28 mouse cellular contexts compared by ENCODE assay signal in the genomic region with DNA sequence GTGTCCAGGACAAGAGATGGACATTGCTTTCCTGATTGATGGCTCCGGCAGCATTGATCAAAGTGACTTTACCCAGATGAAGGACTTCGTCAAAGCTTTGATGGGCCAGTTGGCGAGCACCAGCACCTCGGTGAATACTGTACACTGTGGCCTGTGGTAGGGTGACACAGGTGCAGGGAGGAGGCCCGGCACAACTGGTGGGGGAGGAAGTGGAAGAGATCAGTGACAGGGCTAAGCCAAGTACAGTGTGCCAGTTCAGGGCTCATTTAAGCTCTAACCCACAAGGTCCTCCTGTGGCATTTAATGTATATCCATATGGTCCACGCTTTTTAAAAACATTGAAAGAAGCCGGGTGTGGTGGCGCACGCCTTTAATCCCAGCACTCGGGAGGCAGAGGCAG. TPM values are rescaled to one million over a fixed set of nuclear protein-coding genes. Genes with fewer than 3 reads are reported as not detected.
DNase-seq lines count a peak whose midpoint lies in the region; ATAC-seq and TF ChIP-seq lines count a peak whose summit lies in the region.
"Had no signal": no experiment of that assay in that cellular context is flagged by ENCODE, and none has a peak within 500 bp of the region (broad histone marks: within the 10 kb centered on the region; RNA-seq: fewer than 3 reads in every experiment).

No protein-coding gene starts in this region.

- H3K27ac ChIP-seq in thymus, adult 2 months (ENCODE audit: control insufficient read depth, insufficient read depth, low read length) = peak overlapping the region; percentile 61; the same call in 1 of the 2 replicates
- H3K27ac ChIP-seq: embryonic facial prominence, embryonic 15.5 days; forebrain, embryonic 15.5 days; heart, adult 2 months; hindbrain, embryonic 15.5 days; left cerebral cortex, adult 2 months; liver, embryonic 13.5 days; midbrain, embryonic 15.5 days; neural tube, embryonic 15.5 days had no signal

- ATAC-seq in CD4-positive, CD25-positive, alpha-beta regulatory T cell, adult 4 months = no peak
- ATAC-seq: forebrain, embryonic 15.5 days; midbrain, embryonic 15.5 days had no signal

- intact Hi-C loops in gastrocnemius, postnatal 14 days (cut with DNase I; ENCODE audit: low total_unique reads) = no loop called here

- no peak for TF ChIP-seq POLR2A in thymus, adult 2 months (IDR thresholded peaks at IDR 0.05; ENCODE audit: control insufficient read depth, extremely low read depth, insufficient read depth, low read length, poor library complexity)

- H3K4me1 ChIP-seq in thymus, adult 2 months (replicated peaks; ENCODE audit: control insufficient read depth, insufficient read depth, low read length) = peaks cover 60% of the 10 kb centered on the region
- H3K4me1 ChIP-seq: embryonic facial prominence, embryonic 15.5 days; forebrain, embryonic 15.5 days; hindbrain, embryonic 15.5 days; liver, embryonic 13.5 days; midbrain, embryonic 15.5 days; neural tube, embryonic 15.5 days had no signal

- no peak overlapping the region for H3K4me3 ChIP-seq in thymus, adult 2 months (ENCODE audit: control insufficient read depth, insufficient read depth, low read length)
- H3K4me3 ChIP-seq: embryonic facial prominence, embryonic 15.5 days; forebrain, embryonic 15.5 days; heart, adult 2 months; hindbrain, embryonic 15.5 days; left cerebral cortex, adult 2 months; liver, embryonic 13.5 days; midbrain, embryonic 15.5 days; myocyte; neural tube, embryonic 15.5 days had no signal

- peak; percentile 10 for DNase-seq in CD4-positive, CD25-positive, alpha-beta regulatory T cell, adult 2 months (ENCODE audit: low read depth, low spot score)
- peak; percentile 28 for DNase-seq in T-cell, adult 2 months (ENCODE audit: low spot score)
- peak; percentile 62 for DNase-seq in thymus, adult 2 months
- DNase-seq in thymus, postnatal 4 days = peak; percentile 65
- no peak for DNase-seq in urinary bladder, adult 18-20 months (ENCODE audit: low spot score in 2 of 2)
- no peak for DNase-seq in gastrocnemius, postnatal 14 days
- DNase-seq: adrenal gland, postnatal 25 days; cerebellum, adult 9-10 months; gastrocnemius, postnatal 25 days; heart, adult 2 months; heart, postnatal 4 days; kidney, adult 2 months; kidney, postnatal 10 days; liver, embryonic 13.5 days; lung, adult 2 months; lung, postnatal 14 days had no signal

- no peaks in the 10 kb centered on the region for H3K36me3 ChIP-seq in thymus, adult 2 months (ENCODE audit: control insufficient read depth, insufficient read depth, low read length)
- H3K36me3 ChIP-seq: embryonic facial prominence, embryonic 15.5 days; forebrain, embryonic 15.5 days; hindbrain, embryonic 15.5 days; liver, embryonic 13.5 days; midbrain, embryonic 15.5 days; neural tube, embryonic 15.5 days had no signal

- no peak for TF ChIP-seq CTCF in thymus, adult 2 months (IDR thresholded peaks at IDR 0.05; ENCODE audit: borderline replicate concordance, control insufficient read depth, extremely low read depth, insufficient read depth, low read length, poor library complexity)

- no peaks in the 10 kb centered on the region for H3K27me3 ChIP-seq in thymus, adult 2 months (ENCODE audit: control insufficient read depth, insufficient read depth, low read length)
- H3K27me3 ChIP-seq: embryonic facial prominence, embryonic 15.5 days; forebrain, embryonic 15.5 days; hindbrain, embryonic 15.5 days; liver, embryonic 13.5 days; midbrain, embryonic 15.5 days; neural tube, embryonic 15.5 days had no signal

- 10% methylated on average over 10 of the region's 10 CpGs for WGBS in thymus, adult 2 months

RNA-seq across cellular contexts. Expression of gene Cox6a2, which starts 24.5 kb away (rescaled TPM):
- under 1 TPM in 1 of 2 experiments, not detected in 1; 0.82 TPM for polyA plus RNA-seq in CD4-positive, CD25-positive, alpha-beta regulatory T cell, adult 4 months (2017; shearing (Covaris generic))
- 28.8 and 414 TPM in 2 replicates for polyA plus RNA-seq in thymus, adult 2 months (2012; rRNA removed)
- 1,000 to 10,000 TPM; 1,122 to 1,196 TPM for total RNA-seq in gastrocnemius, postnatal 14 days (2021)
- polyA plus RNA-seq: forebrain, embryonic 15.5 days; intestine, embryonic 14.5 days; midbrain, embryonic 15.5 days had no signal

RNA-seq across cellular contexts. Expression of gene Itgad, which starts 27.5 kb away (rescaled TPM):
- under 1 TPM in 1 of 2 experiments, not detected in 1; 0.15 TPM for polyA plus RNA-seq in CD4-positive, CD25-positive, alpha-beta regulatory T cell, adult 4 months (2017; shearing (Covaris generic))
- 6.9 and 7.7 TPM in 2 replicates for polyA plus RNA-seq in thymus, adult 2 months (2012; rRNA removed)
- total RNA-seq in gastrocnemius, postnatal 14 days (2021) = not detected
- total RNA-seq: adrenal gland, postnatal 25 days; gastrocnemius, postnatal 25 days; left cerebral cortex, adult 2 months had no signal
- polyA plus RNA-seq: brain, embryonic 14.5 days; embryonic facial prominence, embryonic 15.5 days; forebrain, embryonic 15.5 days; hindbrain, embryonic 15.5 days; intestine, embryonic 14.5 days; limb, embryonic 14.5 days; liver, embryonic 13.5 days; midbrain, embryonic 15.5 days had no signal

RNA-seq across cellular contexts. Expression of gene Itgax, which starts 52.3 kb away (rescaled TPM):
- not detected for polyA plus RNA-seq in CD4-positive, CD25-positive, alpha-beta regulatory T cell, adult 4 months (2017; shearing (Covaris generic))
- 9.4 and 14.7 TPM in 2 replicates for polyA plus RNA-seq in thymus, adult 2 months (2012; rRNA removed)
- under 1 TPM; 0.23 to 0.27 TPM for total RNA-seq in gastrocnemius, postnatal 14 days (2021)
- total RNA-seq: layer of hippocampus, postnatal 10 days had no signal
- polyA plus RNA-seq: forebrain, embryonic 15.5 days; hindbrain, embryonic 15.5 days; myocyte had no signal

RNA-seq across cellular contexts. Expression of gene Armc5, which starts 55.5 kb away (rescaled TPM):
- polyA plus RNA-seq in CD4-positive, CD25-positive, alpha-beta regulatory T cell, adult 4 months (2017; shearing (Covaris generic)) = 1 to 10 TPM; 3.9 to 4.1 TPM
- 68.6 and 85.1 TPM in 2 replicates for polyA plus RNA-seq in thymus, adult 2 months (2012; rRNA removed)
- total RNA-seq in gastrocnemius, postnatal 14 days (2021) = 1 to 10 TPM; 8.3 to 9.8 TPM

RNA-seq across cellular contexts. Expression of gene 9130023H24Rik, which starts 56.1 kb away (rescaled TPM):
- 1 to 10 TPM; 4.8 to 5.0 TPM for polyA plus RNA-seq in CD4-positive, CD25-positive, alpha-beta regulatory T cell, adult 4 months (2017; shearing (Covaris generic))
- polyA plus RNA-seq in thymus, adult 2 months (2012; rRNA removed) = 2.4 and 2.5 TPM in 2 replicates
- 1 to 10 TPM; 2.6 to 3.5 TPM for total RNA-seq in gastrocnemius, postnatal 14 days (2021)

Comparison
In these comparisons a context has a peak if more than half of its experiments do, and no peak if none do; other contexts are left out.
1. DNase-seq: peak in CD4-positive, CD25-positive, alpha-beta regulatory T cell, adult 2 months (single experiment), T-cell, adult 2 months (single experiment), thymus, adult 2 months (single experiment) and thymus, postnatal 4 days (single experiment); none in urinary bladder, adult 18-20 months (0 of 2) and gastrocnemius, postnatal 14 days (single experiment).
2. RNA of gene Cox6a2, which starts 24.5 kb away (polyA plus RNA-seq): 28.8 to 414 TPM in thymus, adult 2 months; 0.82 TPM in CD4-positive, CD25-positive, alpha-beta regulatory T cell, adult 4 months; every median in the first group is over 10 times any median in the second.